Mouse (Mus musculus) MN1 (cell line): ENCODE results near the gene Uqcrc2.

Source experiments
- DNase-seq: peaks from one replicate; pipeline ENCODE4 v3.0.0-alpha.2; 2016; ENCODE audit warnings: low spot score

The Uqcrc2 gene

GRCm38 (mm10) chr7:120690634-120691033 lies 55.7 kb downstream of the Uqcrc2 start:
- no peak for DNase-seq

DNA sequence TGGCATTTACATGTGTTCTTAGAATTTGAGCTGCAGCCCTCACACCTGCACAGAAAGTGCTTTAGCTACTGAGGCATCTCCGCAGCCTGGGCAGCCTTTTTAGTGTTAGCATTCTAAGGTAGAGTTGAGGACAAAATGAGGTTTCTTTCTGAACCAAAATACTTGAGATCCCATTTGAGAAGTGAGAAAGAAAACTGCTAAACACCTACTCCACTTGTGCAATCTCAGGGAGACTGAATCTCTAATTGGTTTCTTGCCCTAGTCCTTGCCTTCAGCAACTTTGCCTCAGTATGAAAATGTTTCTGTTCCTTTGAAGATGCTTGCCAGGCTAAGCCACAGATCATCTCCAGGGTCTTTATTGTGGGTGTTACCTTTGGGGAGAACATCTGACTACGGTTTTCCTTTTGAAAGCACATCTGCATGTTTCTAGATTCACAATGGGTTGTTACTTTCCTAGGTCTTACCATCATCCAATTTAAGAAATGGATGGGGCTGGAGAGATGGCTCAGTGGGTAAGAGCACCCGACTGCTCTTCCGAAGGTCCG lies 58.9 kb downstream of the Uqcrc2 start:
- no peak for DNase-seq

DNA sequence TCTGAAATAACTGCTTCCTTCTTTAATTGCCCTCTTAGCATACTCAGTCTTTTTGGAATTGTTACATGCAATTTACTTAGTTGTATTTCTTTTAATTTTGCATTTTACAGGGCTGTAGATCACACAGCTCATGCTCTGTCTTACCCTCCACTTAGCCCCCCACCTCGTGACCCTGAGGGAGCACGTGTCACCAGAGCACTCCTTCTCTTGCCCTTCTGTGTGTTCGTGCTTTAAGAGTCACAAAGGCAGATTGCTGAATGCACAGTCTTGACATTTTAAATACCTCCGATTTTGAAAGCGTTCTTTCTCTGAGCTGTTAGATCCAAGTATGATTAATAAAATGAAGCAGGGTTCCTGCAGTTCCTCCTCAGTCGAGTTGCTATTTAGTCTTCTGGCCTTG lies 60.2 kb downstream of the Uqcrc2 start:
- no peak for DNase-seq

DNA sequence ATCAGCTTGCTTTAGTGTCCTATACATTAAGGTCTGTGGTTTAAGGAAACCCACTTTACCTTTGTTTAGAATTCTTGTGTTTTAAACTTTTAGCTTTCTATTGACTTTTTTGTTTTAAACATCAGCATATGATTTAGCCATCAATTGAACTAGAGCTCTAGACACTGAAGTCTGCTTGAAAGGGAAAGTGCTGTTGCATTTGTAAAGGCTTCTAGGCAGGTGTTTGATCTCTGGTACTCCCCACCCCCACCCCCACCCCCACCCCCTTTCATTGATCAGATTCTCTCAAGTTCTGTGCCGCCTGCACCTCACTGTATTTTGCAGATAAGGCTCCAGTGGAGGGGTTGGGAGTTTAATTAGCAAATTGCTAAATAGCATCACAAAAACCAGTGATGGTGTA lies 60.7 kb downstream of the Uqcrc2 start:
- DNase-seq = no peak

DNA sequence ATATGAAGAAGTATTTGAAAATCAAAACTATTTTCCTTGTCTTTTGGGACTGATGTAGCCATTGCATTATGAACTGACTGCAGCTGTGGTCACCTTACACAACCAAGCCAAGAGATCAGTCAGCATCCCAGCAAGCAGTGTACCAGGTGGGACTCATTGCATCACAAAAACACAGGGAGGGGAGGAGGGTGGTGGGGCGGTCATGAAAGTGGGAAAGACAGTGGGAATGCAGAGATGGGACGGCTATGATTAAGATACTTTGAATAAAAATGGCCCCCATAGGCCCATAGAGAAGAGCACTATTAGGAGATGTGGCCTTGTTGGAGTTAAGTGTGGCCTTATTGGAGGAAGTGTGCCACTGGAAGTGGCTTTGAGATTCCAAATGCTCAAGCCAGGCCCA lies 61.4 kb downstream of the Uqcrc2 start:
- no peak for DNase-seq

DNA sequence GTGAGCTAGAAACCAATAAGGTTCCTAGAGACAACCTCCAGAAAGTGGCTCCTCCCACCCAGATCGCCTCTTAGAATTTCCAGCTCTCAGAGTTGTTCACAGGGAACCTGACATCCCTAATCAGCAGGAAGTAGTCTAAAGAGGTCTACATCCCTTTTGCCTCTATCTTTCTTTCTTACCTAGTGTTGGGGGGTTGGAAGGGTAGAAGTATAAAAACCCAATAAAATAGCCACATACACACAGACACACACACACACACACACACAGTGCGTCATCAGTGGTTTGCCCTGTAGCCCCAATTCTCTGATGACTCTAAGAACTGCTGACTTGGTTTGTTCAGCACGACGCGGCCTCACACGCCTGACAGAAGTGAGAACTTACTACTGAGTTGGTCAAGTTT lies 64.6 kb downstream of the Uqcrc2 start:
- no peak for DNase-seq

DNA sequence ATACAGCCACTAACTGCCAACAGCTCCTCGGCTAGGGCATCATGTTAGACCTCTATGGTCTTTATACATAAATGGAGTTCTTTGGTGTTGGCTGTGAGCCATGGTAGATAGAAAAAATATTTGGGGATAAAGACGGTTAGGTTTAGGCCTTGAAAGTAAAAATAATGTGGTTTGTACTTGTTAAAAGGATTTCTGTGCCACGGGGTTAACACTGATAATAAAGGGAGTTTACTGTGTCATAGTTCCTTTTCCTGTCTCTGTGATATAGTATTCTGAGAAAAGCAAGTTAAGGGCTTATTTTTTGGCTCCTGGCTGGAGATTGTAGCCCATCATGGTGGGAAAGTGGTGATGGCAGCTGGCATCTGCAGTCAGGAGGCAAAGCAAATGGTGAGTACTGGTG lies 68.9 kb downstream of the Uqcrc2 start:
- no peak for DNase-seq
